Mouse (Mus musculus): ENCODE data around the gene Pcbp4. TPM values are rescaled to one million over a fixed set of nuclear protein-coding genes. Genes with fewer than 3 reads are reported as not detected.

Gene Pcbp4
- polyA plus RNA-seq, 1 experiment: 0.90 TPM

DNA sequence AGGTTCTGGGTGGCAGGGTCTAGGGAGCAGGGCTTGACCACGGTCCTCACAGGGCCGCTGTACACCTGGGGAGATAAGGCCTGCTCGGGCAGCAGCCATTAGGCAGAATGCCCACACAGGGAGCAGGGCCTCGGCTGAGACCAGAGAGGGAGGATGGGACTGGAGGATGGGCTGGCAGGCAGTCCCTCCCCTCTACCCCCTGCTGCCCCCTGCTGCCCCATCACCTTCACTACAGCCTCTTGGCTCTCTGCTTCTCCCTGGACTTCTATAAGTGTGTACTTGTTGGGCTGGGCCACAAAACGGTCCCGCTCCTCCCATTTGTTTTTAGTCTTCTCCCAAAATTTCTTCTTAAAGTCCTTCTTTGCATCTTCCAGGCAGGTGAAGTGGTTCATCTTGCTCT, 21.4 kb downstream of the Pcbp4 start:
- Histone ChIP-seq H3K9me3 (ENCODE audit: control insufficient read depth, low read length) (no peaks in the 10 kb centered on the region), H3K4me3 (replicated peaks) (no peak overlapping the region), H3K27me3 (ENCODE audit: control insufficient read depth) (no peaks in the 10 kb centered on the region), H3K36me3 (ENCODE audit: control insufficient read depth) (peaks cover 2% of the 10 kb centered on the region), H3K4me1 (ENCODE audit: control insufficient read depth) (peaks cover 46% of the 10 kb centered on the region)
- TF ChIP-seq GATA1 (IDR thresholded peaks at IDR 0.05; ENCODE audit: low read length): no peak
- no peak for TF ChIP-seq TAL1 (IDR thresholded peaks at IDR 0.05; ENCODE audit: low read length)

GRCm38 (mm10) chr9:106475046-106475445, 22.0 kb downstream of the Pcbp4 start:
- Histone ChIP-seq H3K36me3 (ENCODE audit: control insufficient read depth) (peaks cover 7% of the 10 kb centered on the region), H3K9me3 (ENCODE audit: control insufficient read depth, low read length) (no peaks in the 10 kb centered on the region), H3K4me3 (replicated peaks) (no peak overlapping the region), H3K27me3 (ENCODE audit: control insufficient read depth) (no peaks in the 10 kb centered on the region), H3K4me1 (ENCODE audit: control insufficient read depth) (peaks cover 46% of the 10 kb centered on the region)
- TF ChIP-seq GATA1 (IDR thresholded peaks at IDR 0.05; ENCODE audit: low read length): no peak
- no peak for TF ChIP-seq TAL1 (IDR thresholded peaks at IDR 0.05; ENCODE audit: low read length)

GRCm38 (mm10) chr9:106475663-106476001, 22.5 kb downstream of the Pcbp4 start, which contains the start of gene Rrp9:
Gene Rrp9 (plus strand): TSS chr9:106475963.
- Histone ChIP-seq H3K27me3 (ENCODE audit: control insufficient read depth) (no peaks in the 10 kb centered on the region), H3K4me1 (ENCODE audit: control insufficient read depth) (peaks cover 46% of the 10 kb centered on the region), H3K4me3 (replicated peaks) (peak within 1 kb of the TSS; percentile 69), H3K9me3 (ENCODE audit: control insufficient read depth, low read length) (no peaks in the 10 kb centered on the region), H3K36me3 (ENCODE audit: control insufficient read depth) (peaks cover 13% of the 10 kb centered on the region)
- TF ChIP-seq TAL1 (IDR thresholded peaks at IDR 0.05; ENCODE audit: low read length) (no peak), GATA1 (IDR thresholded peaks at IDR 0.05; ENCODE audit: low read length) (no peak)

DNA sequence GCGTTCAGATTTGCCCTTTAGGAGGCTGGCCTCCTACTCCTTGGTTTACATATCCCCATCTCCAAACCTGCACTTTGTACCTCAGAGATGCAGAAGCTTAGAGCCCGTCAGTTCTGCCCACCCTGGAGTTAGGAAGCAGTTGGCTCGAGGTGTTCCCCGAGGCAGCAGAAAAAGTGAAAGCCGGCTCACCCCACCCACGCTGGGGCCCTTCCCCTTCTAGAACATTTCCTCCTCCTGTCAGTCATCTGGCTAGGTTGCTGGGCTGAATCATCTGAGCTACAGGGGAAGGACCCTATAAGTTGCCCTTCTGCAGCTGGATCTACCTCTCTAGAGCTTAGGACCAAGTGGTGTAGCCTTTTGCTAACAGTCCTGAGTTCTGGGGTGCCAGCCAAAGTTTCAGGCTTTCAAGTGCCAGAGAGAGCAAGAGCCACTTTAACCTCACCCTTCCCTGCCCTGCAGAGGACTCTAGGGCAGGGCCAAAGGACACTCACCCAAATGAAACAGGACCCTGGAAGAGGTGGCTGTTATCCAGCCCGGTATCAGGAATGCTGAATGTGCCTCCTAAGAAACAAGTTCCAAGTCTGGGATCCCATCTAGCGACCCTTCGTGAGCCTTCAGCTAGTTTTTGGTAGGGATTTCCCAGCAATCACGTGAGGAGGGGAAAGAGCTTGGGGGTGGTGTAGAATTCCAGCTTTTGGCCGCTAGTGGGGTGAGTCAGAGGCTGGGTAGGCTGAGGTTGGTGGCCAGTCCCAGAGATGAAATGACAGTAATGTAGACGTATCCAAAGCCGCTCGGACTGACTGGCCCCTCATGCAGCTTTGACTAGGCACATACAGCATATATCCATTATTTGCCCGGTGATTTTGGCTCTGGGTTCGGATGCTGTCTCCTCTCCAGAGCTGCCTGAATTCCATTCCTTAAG, 23.2 kb downstream of the Pcbp4 start:
- TF ChIP-seq TAL1 (IDR thresholded peaks at IDR 0.05; ENCODE audit: low read length): no peak
- no peak for TF ChIP-seq GATA1 (IDR thresholded peaks at IDR 0.05; ENCODE audit: low read length)
- Histone ChIP-seq H3K9me3 (ENCODE audit: control insufficient read depth, low read length) (no peaks in the 10 kb centered on the region), H3K36me3 (ENCODE audit: control insufficient read depth) (peaks cover 20% of the 10 kb centered on the region), H3K4me1 (ENCODE audit: control insufficient read depth) (peaks cover 46% of the 10 kb centered on the region), H3K27me3 (ENCODE audit: control insufficient read depth) (no peaks in the 10 kb centered on the region), H3K4me3 (replicated peaks) (peak overlapping the region; percentile 69)

- TF ChIP-seq GATA1 (IDR thresholded peaks at IDR 0.05; ENCODE audit: low read length) (no peak), TAL1 (IDR thresholded peaks at IDR 0.05; ENCODE audit: low read length) (no peak)
- Histone ChIP-seq H3K4me1 (ENCODE audit: control insufficient read depth) (peaks cover 46% of the 10 kb centered on the region), H3K4me3 (replicated peaks) (peak within 1 kb of the TSS; percentile 69), H3K36me3 (ENCODE audit: control insufficient read depth) (peaks cover 25% of the 10 kb centered on the region), H3K9me3 (ENCODE audit: control insufficient read depth, low read length) (no peaks in the 10 kb centered on the region), H3K27me3 (ENCODE audit: control insufficient read depth) (no peaks in the 10 kb centered on the region)
Observed at GRCm38 (mm10) chr9:106476924-106477484, 23.9 kb downstream of the Pcbp4 start, which contains the start of gene Parp3. Gene Parp3 (minus strand): TSS chr9:106476949.

GRCm38 (mm10) chr9:106477649-106478048, 24.6 kb downstream of the Pcbp4 start:
- no peaks in the 10 kb centered on the region for H3K9me3 ChIP-seq (ENCODE audit: control insufficient read depth, low read length)
- peak overlapping the region; percentile 69 for H3K4me3 ChIP-seq (replicated peaks)
- no peaks in the 10 kb centered on the region for H3K27me3 ChIP-seq (ENCODE audit: control insufficient read depth)
- H3K4me1 ChIP-seq (ENCODE audit: control insufficient read depth): peaks cover 46% of the 10 kb centered on the region
- TF ChIP-seq TAL1 (IDR thresholded peaks at IDR 0.05; ENCODE audit: low read length): no peak
- TF ChIP-seq GATA1 (IDR thresholded peaks at IDR 0.05; ENCODE audit: low read length): no peak
- H3K36me3 ChIP-seq (ENCODE audit: control insufficient read depth): peaks cover 27% of the 10 kb centered on the region

GRCm38 (mm10) chr9:106478101-106478500, 25.0 kb downstream of the Pcbp4 start:
- Histone ChIP-seq H3K9me3 (ENCODE audit: control insufficient read depth, low read length) (no peaks in the 10 kb centered on the region), H3K4me1 (ENCODE audit: control insufficient read depth) (peaks cover 46% of the 10 kb centered on the region), H3K27me3 (ENCODE audit: control insufficient read depth) (no peaks in the 10 kb centered on the region), H3K4me3 (replicated peaks) (peak overlapping the region; percentile 69), H3K36me3 (ENCODE audit: control insufficient read depth) (peaks cover 32% of the 10 kb centered on the region)
- TF ChIP-seq TAL1 (IDR thresholded peaks at IDR 0.05; ENCODE audit: low read length): no peak
- no peak for TF ChIP-seq GATA1 (IDR thresholded peaks at IDR 0.05; ENCODE audit: low read length)

- Histone ChIP-seq H3K27me3 (ENCODE audit: control insufficient read depth) (no peaks in the 10 kb centered on the region), H3K4me1 (ENCODE audit: control insufficient read depth) (peaks cover 31% of the 10 kb centered on the region), H3K36me3 (ENCODE audit: control insufficient read depth) (peaks cover 56% of the 10 kb centered on the region), H3K9me3 (ENCODE audit: control insufficient read depth, low read length) (no peaks in the 10 kb centered on the region), H3K4me3 (replicated peaks) (no peak overlapping the region)
- TF ChIP-seq TAL1 (IDR thresholded peaks at IDR 0.05; ENCODE audit: low read length) (no peak), GATA1 (IDR thresholded peaks at IDR 0.05; ENCODE audit: low read length) (no peak)
Observed at GRCm38 (mm10) chr9:106480541-106480940, 27.4 kb downstream of the Pcbp4 start.

DNA sequence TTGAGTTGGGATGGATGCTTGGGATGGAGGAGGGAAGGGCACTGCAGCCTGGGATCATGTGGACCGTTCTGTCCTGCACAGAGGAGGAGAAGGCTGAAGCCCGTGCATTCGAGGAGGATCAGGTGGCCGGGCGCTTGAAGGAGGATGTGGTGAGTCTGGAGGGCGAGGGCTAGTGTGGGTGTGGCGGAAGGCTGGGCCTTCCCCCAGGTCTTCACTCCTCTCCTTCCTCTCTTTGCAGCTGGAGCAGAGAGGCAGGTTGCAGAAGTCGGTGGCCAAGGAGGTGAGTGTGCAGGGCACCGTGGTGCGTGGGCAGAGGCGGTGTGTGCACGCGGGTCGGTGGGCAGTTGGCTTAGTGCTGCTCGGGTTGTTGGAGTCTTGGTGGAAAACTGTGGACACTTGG, 28.0 kb downstream of the Pcbp4 start:
- peaks cover 25% of the 10 kb centered on the region for H3K4me1 ChIP-seq (ENCODE audit: control insufficient read depth)
- H3K27me3 ChIP-seq (ENCODE audit: control insufficient read depth): no peaks in the 10 kb centered on the region
- no peak for TF ChIP-seq TAL1 (IDR thresholded peaks at IDR 0.05; ENCODE audit: low read length)
- TF ChIP-seq GATA1 (IDR thresholded peaks at IDR 0.05; ENCODE audit: low read length): no peak
- no peaks in the 10 kb centered on the region for H3K9me3 ChIP-seq (ENCODE audit: control insufficient read depth, low read length)
- no peak overlapping the region for H3K4me3 ChIP-seq (replicated peaks)
- H3K36me3 ChIP-seq (ENCODE audit: control insufficient read depth): peaks cover 61% of the 10 kb centered on the region

All from erythroblast, embryonic 14.5 days (primary cell).